Mouse (Mus musculus) neural tube, embryonic 14.5 days (tissue): ENCODE data around the gene Man2a2. TPM values are rescaled to one million over a fixed set of nuclear protein-coding genes. Genes with fewer than 3 reads are reported as not detected.

Source experiments
- ATAC-seq: fragments of 200-750 bp; cut with Nextera tagmentation; 2 replicates; pipeline ENCODE4 v1.8.0; 2017; ENCODE audit warnings: low read depth, mild to moderate bottlenecking, moderate TSS enrichment, moderate library complexity
- H3K27ac ChIP-seq: fragments of 300-500 bp; sonication (generic); 2 replicates; pipeline ENCODE4 v1.5.1; 2014; ENCODE audit warnings: low read depth, mild to moderate bottlenecking, control low read depth, low read length, moderate library complexity, mixed read lengths
- H3K27me3 ChIP-seq: fragments of 300-500 bp; sonication (generic); 2 replicates; pipeline ENCODE4 v1.6.1; 2014; ENCODE audit warnings: low read length; ENCODE audit not compliant: control insufficient read depth, insufficient read depth
- H3K36me3 ChIP-seq: fragments of 300-500 bp; sonication (generic); 2 replicates; pipeline ENCODE4 v1.6.1; 2014; ENCODE audit warnings: low read length, mixed read lengths; ENCODE audit not compliant: control insufficient read depth, insufficient read depth
- H3K4me1 ChIP-seq: fragments of 300-500 bp; sonication (generic); 2 replicates; pipeline ENCODE4 v1.6.1; 2014; ENCODE audit warnings: low read length; ENCODE audit not compliant: control insufficient read depth, insufficient read depth
- H3K4me2 ChIP-seq: fragments of 300-500 bp; sonication (generic); 2 replicates; pipeline ENCODE4 v1.6.1; 2014; ENCODE audit warnings: mild to moderate bottlenecking, low read depth, low read length, control low read depth
- H3K4me3 ChIP-seq: fragments of 300-500 bp; sonication (generic); 2 replicates; pipeline ENCODE4 v1.5.1; 2014; ENCODE audit warnings: low read depth, low read length, control low read depth, mixed read lengths
- H3K9ac ChIP-seq: fragments of 300-500 bp; sonication (generic); replicated peaks from 2 replicates; pipeline ENCODE4 v1.6.1; 2014; ENCODE audit warnings: low read depth, mild to moderate bottlenecking, control low read depth, low read length, mixed read lengths
- H3K9me3 ChIP-seq: fragments of 300-500 bp; sonication (generic); 2 replicates; pipeline ENCODE4 v1.6.1; 2016; ENCODE audit warnings: low read length; ENCODE audit not compliant: control insufficient read depth
- WGBS: fragments of 180-500 bp; shearing (Covaris S2); extraction: QIAGEN DNeasy Blood & Tissue Kit; methylation state at CpG from one replicate; pipeline ENCODE4 v1.1.7; 2014; 5-methylcytosine and 5-hydroxymethylcytosine counted together
- polyA plus RNA-seq: library from polyadenylated mRNA; unstranded; fragments of >200 nt; fragmentation: Nextera tagmentation; extraction: Ambion mirVana; gene quantifications from 2 replicates; pipeline ENCODE4 v1.2.1, GENCODE M21; 2014

The Man2a2 gene
- polyA plus RNA-seq, 1 experiment from 2014 or later = 22.9 TPM

DNA sequence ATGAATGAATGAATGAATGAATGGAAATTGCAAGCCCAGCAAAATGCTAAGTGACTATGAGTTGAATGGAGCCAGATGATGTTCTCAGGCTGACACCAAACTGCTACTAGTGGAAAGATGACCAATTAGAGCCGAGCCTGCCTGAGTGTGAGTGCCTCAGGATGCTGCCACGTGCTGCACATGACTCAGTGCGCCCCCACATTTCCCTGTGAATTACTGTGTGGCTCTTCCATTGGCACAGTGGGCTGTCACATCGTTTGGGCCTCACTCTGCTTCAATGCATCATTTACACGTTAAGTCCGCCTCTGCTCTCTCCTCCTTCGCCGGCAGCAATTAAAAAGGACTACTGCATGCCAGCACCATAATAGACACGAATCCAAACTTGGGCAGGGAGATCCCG is 41.1 kb upstream of the Man2a2 start:
- Histone ChIP-seq H3K27ac (no peak overlapping the region), H3K4me3 (no peak overlapping the region), H3K9ac (no peak overlapping the region), H3K36me3 (no peaks in the 10 kb centered on the region), H3K9me3 (no peaks in the 10 kb centered on the region), H3K27me3 (no peaks in the 10 kb centered on the region), H3K4me1 (no peaks in the 10 kb centered on the region), H3K4me2 (no peak overlapping the region)
- no peak for ATAC-seq
- WGBS = 54% methylated on average over 10 of the region's 10 CpGs

DNA sequence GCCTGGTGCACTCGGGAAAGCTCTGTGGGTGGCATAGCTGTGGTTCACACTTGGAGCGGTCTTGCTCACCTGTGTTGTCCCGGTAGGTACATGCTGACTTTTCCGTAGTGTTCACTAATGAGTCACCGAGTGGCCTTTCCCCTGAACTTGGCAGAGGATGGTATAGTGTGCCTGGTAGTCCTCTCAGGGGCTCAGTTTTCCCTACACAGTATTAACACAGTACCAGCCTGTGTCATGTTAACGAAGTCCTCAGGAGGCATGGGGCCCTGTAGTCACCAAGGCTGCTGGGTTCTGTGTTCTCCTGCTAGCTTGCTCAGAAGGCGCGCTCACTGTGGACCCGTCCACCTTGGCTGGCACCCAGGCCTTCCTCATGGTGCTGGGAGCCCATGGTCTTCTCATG is 39.2 kb upstream of the Man2a2 start:
- Histone ChIP-seq H3K9me3 (no peaks in the 10 kb centered on the region), H3K36me3 (no peaks in the 10 kb centered on the region), H3K27ac (no peak overlapping the region), H3K27me3 (no peaks in the 10 kb centered on the region), H3K9ac (no peak overlapping the region), H3K4me1 (no peaks in the 10 kb centered on the region), H3K4me2 (no peak overlapping the region), H3K4me3 (no peak overlapping the region)
- WGBS = 80% methylated on average over 9 of the region's 9 CpGs
- ATAC-seq = no peak

DNA sequence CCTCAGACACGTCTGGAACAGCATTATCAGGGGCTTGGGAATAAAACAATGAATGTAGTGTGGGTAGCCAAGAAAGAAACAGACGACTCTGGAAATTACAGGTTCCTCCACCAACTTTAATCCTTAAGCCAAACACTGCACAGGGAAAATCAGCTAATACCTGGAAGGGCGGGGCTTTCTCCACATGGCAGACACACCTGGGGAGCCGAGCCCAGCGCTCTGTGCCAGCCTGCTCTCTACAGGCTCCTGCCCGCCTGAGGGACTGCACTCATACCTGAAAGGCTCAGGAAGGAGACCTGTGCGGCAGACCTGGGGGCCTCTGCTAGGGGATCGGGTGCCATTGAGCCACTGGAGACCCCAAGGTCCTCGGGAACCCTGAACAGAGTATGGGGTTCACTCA is 36.5 kb upstream of the Man2a2 start:
- no peak for ATAC-seq
- no peak overlapping the region for H3K4me3 ChIP-seq
- no peaks in the 10 kb centered on the region for H3K36me3 ChIP-seq
- H3K27me3 ChIP-seq = no peaks in the 10 kb centered on the region
- H3K4me2 ChIP-seq = no peak overlapping the region
- H3K4me1 ChIP-seq = no peaks in the 10 kb centered on the region
- 81% methylated on average over 9 of the region's 9 CpGs for WGBS
- H3K27ac ChIP-seq = no peak overlapping the region
- H3K9ac ChIP-seq = no peak overlapping the region
- no peaks in the 10 kb centered on the region for H3K9me3 ChIP-seq

DNA sequence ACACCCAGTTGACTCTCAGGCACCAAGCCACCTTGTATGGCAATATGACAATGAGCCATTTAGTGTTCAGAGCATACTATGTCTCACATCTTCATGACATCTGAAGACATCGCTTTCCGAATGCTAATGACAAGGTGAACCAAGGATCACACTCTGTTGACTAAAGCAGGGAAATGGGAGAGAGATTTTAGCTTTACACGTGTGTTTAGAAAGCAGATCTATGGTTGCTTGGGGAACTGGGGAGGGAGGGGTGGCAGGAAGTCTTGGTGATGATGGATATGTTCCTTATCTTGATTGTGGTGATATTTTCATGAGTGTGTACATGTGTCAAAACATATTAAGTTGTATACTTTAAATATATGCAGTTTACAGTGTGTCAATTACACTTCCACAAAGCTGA is 35.0 kb upstream of the Man2a2 start:
- no peak overlapping the region for H3K4me3 ChIP-seq
- H3K4me2 ChIP-seq = no peak overlapping the region
- H3K27ac ChIP-seq = no peak overlapping the region
- WGBS = 88% methylated on average over 3 of the region's 3 CpGs
- H3K36me3 ChIP-seq = no peaks in the 10 kb centered on the region
- ATAC-seq = no peak
- H3K4me1 ChIP-seq = peaks cover 5% of the 10 kb centered on the region
- no peak overlapping the region for H3K9ac ChIP-seq
- H3K9me3 ChIP-seq = no peaks in the 10 kb centered on the region
- H3K27me3 ChIP-seq = no peaks in the 10 kb centered on the region; the same call in 1 of the 2 replicates

DNA sequence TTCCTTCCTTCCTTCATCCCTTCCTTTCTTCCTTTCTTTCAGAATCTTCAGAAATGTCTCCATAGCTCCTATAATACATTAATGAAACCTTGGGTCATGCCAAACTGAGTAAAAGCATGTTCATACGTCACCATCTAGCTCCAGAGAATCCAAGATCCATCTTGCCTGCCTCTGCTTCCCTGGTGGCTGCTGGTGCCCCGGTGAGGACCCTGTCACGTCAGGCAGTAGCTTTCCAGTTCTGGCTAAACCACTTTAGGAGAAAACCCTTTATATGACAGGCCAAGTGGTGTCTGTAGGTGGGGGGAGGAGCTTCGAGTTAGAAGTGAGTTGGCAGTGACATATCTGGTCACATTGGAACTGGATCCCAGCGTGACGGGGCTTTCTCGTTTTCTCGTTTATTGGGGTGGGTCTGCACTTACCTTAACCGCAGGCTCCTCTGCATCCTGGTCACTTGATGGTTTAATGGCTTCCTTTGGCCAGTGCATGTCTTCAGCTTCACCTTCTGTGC is 34.1 kb upstream of the Man2a2 start, which contains the start of gene Furin:
Gene Furin (minus strand): TSS at position 249 of the 508 bp plus-strand sequence.
- 69% methylated on average over 9 of the region's 9 CpGs for WGBS
- no peak for ATAC-seq

DNA sequence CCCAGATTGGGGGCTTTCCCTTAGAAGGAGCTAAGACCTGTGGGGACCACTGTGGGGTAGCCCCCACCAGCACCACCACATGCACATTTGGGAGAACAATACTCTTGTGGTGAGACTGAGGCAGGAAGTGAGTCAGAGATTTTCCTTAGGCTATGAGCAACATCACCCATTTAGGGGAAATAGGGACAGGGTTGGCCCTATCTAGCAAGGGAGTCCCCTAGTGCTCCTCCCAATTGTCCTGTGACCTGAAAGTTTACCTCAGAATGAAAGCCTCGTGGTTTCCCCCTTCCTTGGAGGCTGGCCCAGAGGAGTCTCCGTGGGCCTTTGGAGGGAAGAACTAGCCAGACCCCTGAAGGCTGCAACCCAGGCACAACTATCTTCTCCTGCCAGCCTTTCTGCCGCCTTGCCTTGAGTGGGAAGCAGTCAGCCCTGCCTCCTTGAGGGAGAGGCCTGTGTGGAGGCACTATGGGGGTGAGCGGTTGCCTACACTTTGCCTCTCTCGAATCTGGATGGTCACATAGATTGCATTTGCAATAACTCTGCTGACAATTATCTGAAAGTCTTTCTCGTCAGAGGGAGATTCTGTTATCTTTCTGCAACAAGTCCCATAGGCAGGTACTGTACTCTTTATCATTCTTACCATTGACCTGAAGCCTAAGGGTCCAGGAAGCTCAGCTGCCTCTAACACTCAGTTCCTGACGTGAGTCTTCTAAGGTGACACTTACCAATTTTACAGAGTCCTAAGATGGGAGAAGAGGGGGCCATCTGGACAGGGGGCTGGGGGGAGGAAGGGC is 33.1 kb upstream of the Man2a2 start:
- no peak overlapping the region for H3K27ac ChIP-seq
- H3K4me1 ChIP-seq = peaks cover 16% of the 10 kb centered on the region
- 73% methylated on average over 7 of the region's 7 CpGs for WGBS
- H3K9me3 ChIP-seq = no peaks in the 10 kb centered on the region
- no peaks in the 10 kb centered on the region; the same call in 1 of the 2 replicates for H3K27me3 ChIP-seq
- no peak overlapping the region for H3K4me3 ChIP-seq
- H3K9ac ChIP-seq = no peak overlapping the region
- no peak for ATAC-seq
- H3K4me2 ChIP-seq = no peak overlapping the region
- H3K36me3 ChIP-seq = no peaks in the 10 kb centered on the region

More for the DNA sequence above, 34.1 kb upstream of the Man2a2 start, which contains the start of gene Furin:
- no peak within 1 kb of the TSS for H3K4me3 ChIP-seq
- peaks cover 13% of the 10 kb centered on the region for H3K4me1 ChIP-seq
- no peak within 1 kb of the TSS for H3K27ac ChIP-seq
- no peaks in the 10 kb centered on the region for H3K36me3 ChIP-seq
- H3K9me3 ChIP-seq = no peaks in the 10 kb centered on the region
- no peak within 1 kb of the TSS for H3K9ac ChIP-seq
- H3K27me3 ChIP-seq = no peaks in the 10 kb centered on the region; the same call in 1 of the 2 replicates
- H3K4me2 ChIP-seq = no peak within 1 kb of the TSS

DNA sequence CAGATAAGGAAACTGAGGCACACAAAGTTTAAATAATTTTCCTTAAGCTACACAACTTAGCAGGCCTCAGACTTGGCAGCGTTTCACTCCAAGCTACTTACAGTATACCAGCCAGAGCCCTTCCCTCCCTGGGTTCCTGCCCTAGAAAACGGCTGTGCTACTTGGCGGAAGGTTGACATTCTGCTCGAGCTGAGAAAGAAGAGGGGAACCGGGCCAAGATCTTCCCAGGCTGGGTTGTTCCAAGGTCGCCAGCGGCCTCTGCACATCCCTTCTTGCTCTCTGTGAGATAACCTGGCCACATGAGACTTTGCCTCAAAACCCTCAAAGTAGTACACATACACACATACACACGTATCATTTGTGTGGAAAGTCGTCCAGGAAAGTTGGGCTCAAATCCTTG is 32.4 kb upstream of the Man2a2 start:
- Histone ChIP-seq H3K4me3 (peak overlapping the region; percentile 82), H3K27me3 (no peaks in the 10 kb centered on the region; the same call in 1 of the 2 replicates), H3K4me2 (peak overlapping the region; percentile 92; the same call in 1 of the 2 replicates), H3K36me3 (no peaks in the 10 kb centered on the region), H3K4me1 (peaks cover 18% of the 10 kb centered on the region), H3K9me3 (no peaks in the 10 kb centered on the region), H3K9ac (no peak overlapping the region), H3K27ac (no peak overlapping the region)
- WGBS = 51% methylated on average over 9 of the region's 9 CpGs
- ATAC-seq = no peak

DNA sequence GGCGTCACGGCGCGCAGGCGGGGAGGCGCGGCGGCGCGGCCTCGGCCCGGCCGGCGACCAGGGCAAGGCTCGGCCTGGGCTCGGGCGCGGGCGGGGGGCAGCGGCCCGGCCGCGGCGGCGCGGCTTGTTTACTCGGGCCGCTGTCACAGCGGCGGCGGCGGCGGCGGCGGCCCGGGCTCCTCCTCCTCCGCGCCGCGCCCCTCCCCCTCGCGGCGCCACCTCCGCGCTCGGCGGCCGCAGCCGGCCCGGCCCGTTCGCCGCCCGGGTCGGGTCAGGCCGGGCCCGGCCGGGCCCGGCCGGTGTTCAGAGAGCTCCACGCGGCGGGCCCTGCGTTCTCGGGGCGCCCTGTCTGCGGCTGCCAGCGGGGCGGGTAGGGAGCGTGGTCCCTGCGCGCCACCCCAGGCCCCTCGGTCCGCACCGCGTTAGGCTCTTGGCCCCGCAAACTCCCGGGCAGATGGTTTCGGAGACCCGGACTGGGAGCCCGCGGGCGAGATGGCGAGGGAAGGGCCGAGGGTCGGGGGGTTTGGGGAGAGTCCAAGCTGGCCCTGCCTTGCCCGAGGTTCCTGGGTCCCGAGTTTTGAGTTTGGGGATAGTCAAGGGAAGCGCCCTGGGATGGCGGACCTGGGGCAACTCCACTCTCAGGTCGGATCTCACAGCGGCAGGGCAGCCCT is 31.6 kb upstream of the Man2a2 start:
- peak overlapping the region; percentile 72 for H3K27ac ChIP-seq
- no peaks in the 10 kb centered on the region; the same call in 1 of the 2 replicates for H3K27me3 ChIP-seq
- H3K36me3 ChIP-seq = 0 out of 2 replicates have a peak, but pooled peaks cover 1% of the 10 kb centered on the region
- H3K4me3 ChIP-seq = peak overlapping the region; percentile 82
- H3K4me1 ChIP-seq = peaks cover 18% of the 10 kb centered on the region
- H3K4me2 ChIP-seq = peak overlapping the region; percentile 92
- H3K9me3 ChIP-seq = no peaks in the 10 kb centered on the region
- H3K9ac ChIP-seq = peak overlapping the region; percentile 93
- under 1% methylated on average over 50 of the region's 92 CpGs for WGBS
- ATAC-seq = peak; percentile 76
